Mouse (Mus musculus) urinary bladder, postnatal 4 days (tissue): ENCODE measurements around the gene Plekha7.
"Not testable (repeated sequence)": the region's sequence is repeated elsewhere in the genome, so short reads cannot be mapped to it uniquely, and the experiment has no call there.

Experiments
- DNase-seq, 2 experiments: peaks; one replicate each; pipeline ENCODE4 v3.0.0; 2021 to 2022; ENCODE audit warnings: low spot score in 2 of 2

Plekha7 gene

GRCm38 (mm10) chr7:116131390-116131789 is 176.8 kb downstream of the Plekha7 start:
- no peak for DNase-seq

DNA sequence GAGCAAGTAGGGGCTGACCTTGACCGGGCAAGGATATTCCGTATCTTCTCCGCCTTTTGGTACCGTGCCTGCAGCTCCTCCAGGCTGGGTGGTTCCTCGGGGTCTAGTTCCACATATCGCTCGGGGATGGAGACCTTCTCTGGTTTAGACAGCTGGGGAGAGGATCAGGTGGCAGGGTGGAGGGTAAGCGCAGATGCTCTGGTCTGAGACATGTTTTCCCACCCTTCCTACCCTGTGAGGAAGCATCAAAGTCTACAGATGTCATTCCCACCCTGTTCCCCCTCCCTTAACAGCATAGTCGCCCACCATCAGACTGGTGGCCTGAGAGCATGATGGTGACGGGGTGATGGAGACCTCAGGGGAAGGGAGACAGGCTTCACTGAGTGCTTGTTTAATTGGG is 178.8 kb downstream of the Plekha7 start:
- no peak for DNase-seq

DNA sequence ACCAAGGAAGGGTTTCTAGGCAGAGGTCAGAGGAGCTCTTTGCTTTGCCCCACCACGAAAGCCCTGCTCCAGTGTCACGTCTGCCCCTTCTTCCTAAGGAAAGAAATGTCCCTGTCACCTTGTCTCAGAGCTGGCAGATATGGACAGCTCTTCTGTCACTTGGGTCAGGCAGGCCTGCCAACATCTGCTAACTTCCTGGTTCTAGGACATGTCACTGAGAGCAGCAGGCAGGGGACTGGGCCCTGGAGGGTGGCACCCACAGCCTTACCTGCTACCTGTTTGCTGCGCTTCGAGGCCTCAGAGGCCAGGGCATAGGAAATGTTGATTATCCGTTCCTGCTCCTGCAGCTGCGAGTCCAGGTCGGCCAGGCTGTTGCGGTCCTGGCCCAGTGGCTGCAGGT is 179.9 kb downstream of the Plekha7 start:
- no peak for DNase-seq

- no peak for DNase-seq
These were observed 181.1 kb downstream of the Plekha7 start for GRCm38 (mm10) chr7:116127052-116127451.

DNA sequence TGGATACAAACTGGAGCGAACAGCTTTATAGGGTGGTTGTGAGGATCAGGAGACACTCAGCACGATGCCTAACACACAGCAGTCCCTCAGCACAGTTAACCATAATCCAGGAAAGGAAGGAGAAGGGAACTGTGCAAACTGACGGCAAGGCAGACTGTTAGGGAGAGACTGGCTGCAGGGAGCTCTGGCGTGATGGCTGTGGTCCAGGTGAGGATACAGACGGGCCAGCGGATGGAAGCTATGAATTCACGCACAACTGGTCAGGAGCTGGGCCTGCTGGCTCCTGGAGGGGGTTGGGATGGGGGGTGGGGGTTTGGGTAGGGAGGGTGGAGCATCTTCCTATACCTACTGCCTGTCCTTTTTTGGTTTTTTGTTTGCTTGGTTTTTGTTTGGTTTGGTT is 182.5 kb downstream of the Plekha7 start:
- DNase-seq = no peak

GRCm38 (mm10) chr7:116124057-116124456 is 184.1 kb downstream of the Plekha7 start:
- no peak for DNase-seq

DNA sequence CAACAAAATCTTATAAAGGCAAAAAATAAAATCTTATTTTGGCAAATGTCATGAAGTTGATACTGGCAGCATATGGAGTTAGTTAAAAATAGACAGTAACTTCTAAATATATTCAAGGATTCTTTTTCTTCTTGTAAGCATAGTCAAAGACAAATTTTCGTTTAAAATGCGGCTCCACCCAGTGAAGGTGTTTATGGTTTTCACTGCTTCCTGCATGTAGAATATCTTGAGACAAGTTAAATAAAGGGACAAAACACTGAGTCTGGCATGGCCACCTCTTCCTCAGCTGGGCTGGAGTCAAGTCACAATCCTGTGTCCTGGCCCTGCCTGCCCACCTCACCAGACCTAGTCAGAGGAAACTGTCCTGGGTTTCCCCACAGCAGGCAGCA is 184.6 kb downstream of the Plekha7 start:
- DNase-seq = no peak

GRCm38 (mm10) chr7:116122981-116123596 is 185.1 kb downstream of the Plekha7 start:
- no peak for DNase-seq

- no peak for DNase-seq
These were observed 187.0 kb downstream of the Plekha7 start for GRCm38 (mm10) chr7:116121202-116121601.

GRCm38 (mm10) chr7:116120737-116121136 is 187.4 kb downstream of the Plekha7 start:
- DNase-seq = no peak

- no peak for DNase-seq
These were observed 188.8 kb downstream of the Plekha7 start for GRCm38 (mm10) chr7:116119306-116119857.

GRCm38 (mm10) chr7:116115991-116116390 is 192.2 kb downstream of the Plekha7 start:
- no peak for DNase-seq

DNA sequence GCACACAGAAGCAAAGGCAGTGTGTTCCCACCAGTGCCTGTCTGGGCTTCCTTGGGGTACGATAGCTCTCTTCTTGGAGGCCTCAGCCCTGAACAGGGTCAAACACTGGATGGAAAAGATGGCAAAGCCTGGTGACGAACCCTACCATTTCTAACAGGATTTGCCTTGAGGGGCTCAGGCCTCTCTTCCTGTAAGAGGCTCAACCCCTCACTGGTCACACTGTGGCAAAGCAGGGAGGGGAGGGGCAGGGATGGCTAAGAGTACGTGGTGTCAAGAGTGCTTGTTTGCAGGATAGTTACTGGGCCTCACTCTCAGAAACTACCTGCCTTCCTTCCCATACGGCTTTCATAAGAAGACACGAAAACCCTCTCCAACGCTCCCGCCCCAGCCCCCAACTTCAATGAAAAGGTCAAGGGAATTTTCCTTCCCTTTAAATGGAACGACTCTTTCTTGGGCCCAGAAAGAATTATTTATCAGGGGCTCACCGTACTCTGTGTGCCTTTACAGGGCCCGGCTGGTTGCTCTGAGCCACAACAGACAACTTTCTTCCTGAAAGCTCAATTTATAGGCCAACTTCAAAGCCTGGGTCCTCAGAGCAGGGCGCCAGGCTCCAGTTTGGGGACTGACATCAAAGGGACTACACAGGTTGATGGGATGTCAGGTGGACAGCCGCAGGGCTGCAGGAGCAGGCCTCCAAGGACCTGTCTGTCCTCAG is 192.8 kb downstream of the Plekha7 start:
- no peak for DNase-seq

DNA sequence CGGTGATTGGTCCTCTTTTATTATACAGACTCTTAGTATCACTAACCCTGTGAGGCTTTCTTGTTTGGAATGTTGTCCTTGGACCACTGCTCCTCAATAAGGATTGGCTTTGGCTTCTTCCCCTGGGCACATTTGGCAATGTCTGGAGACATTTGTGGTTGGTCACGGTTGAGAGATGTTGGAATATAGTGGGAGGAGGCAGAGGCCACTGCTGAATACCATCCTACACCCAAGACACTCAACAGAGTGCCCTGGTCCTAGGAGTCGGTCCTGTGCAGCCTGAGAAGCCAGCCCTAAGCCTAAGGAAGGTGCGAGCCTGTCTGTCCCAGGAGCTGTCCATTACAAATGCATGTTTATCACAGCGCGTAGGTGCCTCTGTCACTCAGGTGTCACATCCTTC is 196.6 kb downstream of the Plekha7 start:
- no peak for DNase-seq

DNA sequence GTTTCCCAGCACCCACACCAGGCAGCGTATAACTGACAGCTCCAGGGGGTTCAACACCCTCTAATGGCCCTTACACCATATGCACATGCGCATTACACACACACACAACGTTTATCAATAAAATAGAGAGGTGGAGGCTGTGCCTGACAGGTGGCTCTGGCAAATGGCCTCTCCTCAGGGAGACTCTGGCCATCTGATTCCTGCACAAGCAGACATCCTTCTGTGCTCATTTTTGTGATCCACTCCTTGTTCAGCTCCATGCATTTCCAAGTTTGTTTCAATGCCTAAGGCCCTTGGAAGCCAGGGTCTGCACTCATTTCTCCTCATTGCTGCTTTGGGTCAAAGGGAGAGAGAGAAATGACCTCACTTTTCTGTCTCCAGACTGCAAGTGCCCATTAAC is 197.5 kb downstream of the Plekha7 start:
- DNase-seq = no peak

DNA sequence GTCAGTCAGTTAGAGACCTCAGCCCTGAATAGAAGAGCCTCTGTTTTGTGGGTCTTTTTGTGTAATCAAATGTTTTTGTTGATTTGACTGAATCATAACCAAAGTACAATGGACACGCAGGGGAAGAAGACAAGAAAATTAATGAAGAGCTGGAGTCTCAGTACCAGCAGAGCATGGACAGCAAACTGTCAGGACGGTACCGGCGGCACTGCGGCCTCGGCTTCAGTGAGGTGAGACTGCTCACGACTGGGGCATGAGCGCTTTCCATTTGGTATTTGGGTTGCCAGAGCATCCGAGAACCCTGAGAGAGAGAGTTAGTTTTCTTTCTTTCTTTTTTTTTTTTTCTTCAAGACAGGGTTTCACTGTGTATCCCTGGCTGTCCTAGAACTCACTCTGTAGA is 205.1 kb downstream of the Plekha7 start:
- no peak for DNase-seq

DNA sequence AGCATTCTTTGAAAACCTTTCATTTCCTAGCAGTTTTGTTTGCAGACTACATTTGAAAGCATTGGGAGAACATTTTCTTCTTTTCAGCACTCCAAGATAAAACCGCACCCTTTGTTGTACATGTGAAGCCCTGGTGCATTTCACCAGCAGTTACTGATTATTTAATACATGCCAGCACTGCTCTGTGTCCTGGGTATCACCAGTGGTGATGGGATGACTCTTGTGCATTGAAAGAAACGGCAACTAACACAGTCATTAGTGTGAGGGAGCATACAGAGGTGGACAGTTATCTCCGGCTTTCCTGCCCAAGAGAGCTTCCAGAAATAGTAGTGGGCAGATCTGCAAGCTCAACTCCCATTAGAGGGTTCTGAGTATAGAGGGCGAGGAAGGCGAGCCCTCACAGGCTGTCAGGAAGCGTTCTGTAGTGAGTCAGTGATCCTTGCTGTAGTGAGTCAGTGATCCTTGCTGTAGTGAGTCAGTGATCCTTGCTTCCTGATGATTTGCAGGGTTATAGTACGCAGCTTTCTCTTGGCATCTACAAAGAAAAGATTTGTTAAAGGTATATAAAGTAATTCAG is 208.1 kb downstream of the Plekha7 start:
- DNase-seq = no peak

DNA sequence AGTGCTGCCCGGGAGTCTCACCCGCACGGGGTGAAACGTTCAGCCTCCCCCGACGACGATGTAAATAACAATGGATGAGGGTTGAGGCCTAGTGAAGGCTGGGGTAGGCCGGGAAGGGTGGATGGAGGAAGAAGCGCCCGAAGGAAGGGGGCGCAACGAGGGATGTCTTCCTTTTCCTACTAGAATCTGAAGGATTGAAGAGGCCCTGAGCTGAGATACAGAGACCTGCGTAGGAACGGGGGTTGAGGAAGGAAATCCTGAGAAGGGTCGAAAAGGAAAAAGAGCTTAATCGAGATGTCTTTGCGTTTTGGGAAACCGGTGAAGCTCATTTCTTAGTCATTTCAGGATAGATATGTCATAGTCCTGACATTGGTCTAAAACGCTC is 214.7 kb downstream of the Plekha7 start:
- no peak for DNase-seq

- peak; percentile 92 to 94 for DNase-seq
These were observed 215.3 kb downstream of the Plekha7 start for GRCm38 (mm10) chr7:116092710-116093465.

- DNase-seq = not testable (repeated sequence)
These were observed 223.8 kb downstream of the Plekha7 start, which contains the start of gene Gm4353 for GRCm38 (mm10) chr7:116084366-116084765. Gene Gm4353, minus strand, starts transcription at chr7:116084635.
